Mouse (Mus musculus) thymus, postnatal 0 days (tissue): ENCODE data around the gene B4galt3. TPM values are rescaled to one million over a fixed set of nuclear protein-coding genes. Genes with fewer than 3 reads are reported as not detected.

Experiments used
- polyA plus RNA-seq: library from polyadenylated mRNA; unstranded; fragments of >200 nt; fragmentation: Nextera tagmentation; extraction: Ambion mirVana; gene quantifications from 2 replicates; pipeline ENCODE4 v1.2.1, GENCODE M21; 2015

Gene B4galt3
- polyA plus RNA-seq, 1 experiment from 2014 or later, result 50.6 TPM

Other genes with a start within 250 kb of the B4galt3 start
- 18.0 and 21.4 TPM in 2 replicates for gene Fcgr3, start 205.4 kb upstream of the B4galt3 start, polyA plus RNA-seq
- gene Cfap126, start 156.4 kb upstream of the B4galt3 start, polyA plus RNA-seq, result 2.3 and 2.7 TPM in 2 replicates
- gene Sdhc, start 119.7 kb upstream of the B4galt3 start, polyA plus RNA-seq, result 158 and 201 TPM in 2 replicates
- 0.18 and 0.37 TPM in 2 replicates for gene Mpz, start 119.6 kb upstream of the B4galt3 start, polyA plus RNA-seq
- gene Pcp4l1, start 74.1 kb upstream of the B4galt3 start, polyA plus RNA-seq, result 2.3 and 2.7 TPM in 2 replicates
- gene Nr1i3, start 56.4 kb upstream of the B4galt3 start, polyA plus RNA-seq, result 0.14 and 0.17 TPM in 2 replicates
- 23.7 and 25.8 TPM in 2 replicates for gene Tomm40l, start 47.8 kb upstream of the B4galt3 start, polyA plus RNA-seq
- 4.0 and 5.1 TPM in 2 replicates for gene Apoa2, start 45.3 kb upstream of the B4galt3 start, polyA plus RNA-seq
- 93.8 and 97.1 TPM in 2 replicates for gene Fcer1g, start 36.0 kb upstream of the B4galt3 start, polyA plus RNA-seq
- gene Adamts4, start 19.9 kb upstream of the B4galt3 start, polyA plus RNA-seq, result 0.68 and 0.86 TPM in 2 replicates
- 215 and 218 TPM in 2 replicates for gene Ndufs2, start 18.9 kb upstream of the B4galt3 start, polyA plus RNA-seq
- gene Ppox, start 10.9 kb downstream of the B4galt3 start, polyA plus RNA-seq, result 34.2 and 34.3 TPM in 2 replicates
- gene Usp21, start 17.7 kb downstream of the B4galt3 start, polyA plus RNA-seq, result 39.5 and 42.7 TPM in 2 replicates
- gene Ufc1, start 24.7 kb downstream of the B4galt3 start, polyA plus RNA-seq, result 109 and 111 TPM in 2 replicates
- 44.2 and 47.8 TPM in 2 replicates for gene Dedd, start 58.8 kb downstream of the B4galt3 start, polyA plus RNA-seq
- gene Nit1, start 75.3 kb downstream of the B4galt3 start, polyA plus RNA-seq, result 39.0 and 44.0 TPM in 2 replicates
- gene Pfdn2, start 75.3 kb downstream of the B4galt3 start, polyA plus RNA-seq, result 87.5 and 92.2 TPM in 2 replicates
- gene Klhdc9, start 90.5 kb downstream of the B4galt3 start, polyA plus RNA-seq, result 0.76 and 1.4 TPM in 2 replicates
- gene Nectin4, start 99.8 kb downstream of the B4galt3 start, polyA plus RNA-seq, result 0.91 and 1.1 TPM in 2 replicates
- gene Arhgap30, start 118.6 kb downstream of the B4galt3 start, polyA plus RNA-seq, result 64.2 and 73.2 TPM in 2 replicates
- 80.7 and 90.6 TPM in 2 replicates for gene Usf1, start 141.0 kb downstream of the B4galt3 start, polyA plus RNA-seq
- 4.7 and 4.8 TPM in 2 replicates for gene Tstd1, start 148.5 kb downstream of the B4galt3 start, polyA plus RNA-seq
- 15.4 and 22.7 TPM in 2 replicates for gene F11r, start 167.2 kb downstream of the B4galt3 start, polyA plus RNA-seq
- gene Alyref2, start 233.2 kb downstream of the B4galt3 start, polyA plus RNA-seq, result 18.7 and 20.4 TPM in 2 replicates